Mouse (Mus musculus) spleen, postnatal 4 days (tissue): ENCODE results near the gene Podxl2.
A peak's percentile ranks its signal among the peaks of the same experiment; 100 is the strongest.

Experiments
- DNase-seq, 2 experiments: peaks; one replicate each; pipeline ENCODE4 v3.0.0; 2022; ENCODE audit warnings: low spot score in 2 of 2

The Podxl2 gene

DNA sequence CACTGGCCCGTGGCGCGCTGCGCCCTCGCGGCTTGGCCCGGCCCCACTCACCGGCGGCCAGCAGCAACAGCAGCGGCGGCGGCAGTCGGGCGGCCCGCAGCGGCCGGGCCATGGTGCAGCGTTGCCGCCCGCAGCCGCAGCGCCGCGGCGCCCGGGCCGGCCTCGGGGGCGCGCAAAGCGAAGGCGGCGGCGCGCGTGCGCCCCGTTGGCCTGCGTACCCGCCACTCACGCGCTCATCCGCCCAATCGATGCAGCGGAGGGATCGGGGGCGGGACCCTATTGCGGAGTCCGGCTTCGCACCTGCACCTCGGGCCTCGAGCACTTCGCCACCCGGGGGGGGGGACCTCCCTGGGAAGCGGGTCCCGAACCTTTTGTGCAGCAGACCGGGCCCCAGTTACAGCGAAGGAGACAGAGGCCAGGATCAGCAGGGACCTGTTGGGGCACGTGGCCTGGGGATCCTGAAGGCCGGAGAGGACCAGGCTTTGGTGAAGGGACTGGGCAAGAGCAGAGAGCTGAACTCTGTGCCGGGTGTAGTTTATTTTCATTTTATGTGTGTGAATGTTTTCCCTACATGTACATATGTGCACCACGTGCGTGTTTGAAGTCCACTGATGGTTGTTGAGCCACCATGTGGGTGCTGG, at the start of gene Podxl2:
Gene Podxl2 (minus strand): TSS at position 177 of the 641 bp plus-strand sequence.
- peak in 1 of 2 experiments; percentile 52 for DNase-seq

DNA sequence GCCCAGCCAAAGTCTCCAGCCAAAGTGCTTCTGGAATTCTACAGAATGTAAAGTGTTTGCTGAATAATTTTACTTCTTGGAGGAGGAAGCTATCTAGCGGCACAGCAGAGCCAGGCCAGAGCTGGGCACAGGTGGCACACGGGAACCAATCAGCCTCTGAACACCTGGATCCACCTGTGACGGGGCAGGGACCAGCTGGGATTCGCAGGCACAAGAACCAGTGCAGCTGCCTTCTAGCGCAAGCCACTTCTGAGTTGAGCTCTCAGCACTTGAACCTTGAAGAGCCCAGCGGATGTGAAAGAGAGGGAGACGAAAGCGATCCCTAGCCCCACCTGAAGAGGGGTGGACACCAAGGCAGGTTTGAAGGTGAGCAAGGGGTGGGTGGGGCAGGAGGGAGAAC, 44.0 kb upstream of the Podxl2 start:
- DNase-seq: no peak

DNA sequence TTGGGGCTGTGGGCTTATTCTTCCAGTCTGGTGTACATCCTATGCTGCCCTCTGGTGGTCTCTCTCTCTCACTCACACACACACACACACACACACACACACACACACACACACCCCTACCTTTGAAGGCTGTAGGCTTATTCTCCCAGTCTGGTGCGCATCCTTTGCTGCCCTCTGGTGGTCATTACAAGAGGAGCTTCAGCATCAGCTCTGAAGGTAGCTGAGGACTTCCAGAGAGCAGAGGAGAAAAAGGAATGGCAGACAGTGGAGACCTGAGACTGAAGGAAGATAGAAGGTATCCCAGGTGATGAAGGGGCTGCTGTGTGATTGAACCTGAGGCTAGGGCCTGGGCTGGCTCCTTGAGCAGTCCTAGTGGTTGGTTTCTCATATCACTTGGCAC, 41.3 kb upstream of the Podxl2 start:
- peak; percentile 76 to 84 for DNase-seq

DNA sequence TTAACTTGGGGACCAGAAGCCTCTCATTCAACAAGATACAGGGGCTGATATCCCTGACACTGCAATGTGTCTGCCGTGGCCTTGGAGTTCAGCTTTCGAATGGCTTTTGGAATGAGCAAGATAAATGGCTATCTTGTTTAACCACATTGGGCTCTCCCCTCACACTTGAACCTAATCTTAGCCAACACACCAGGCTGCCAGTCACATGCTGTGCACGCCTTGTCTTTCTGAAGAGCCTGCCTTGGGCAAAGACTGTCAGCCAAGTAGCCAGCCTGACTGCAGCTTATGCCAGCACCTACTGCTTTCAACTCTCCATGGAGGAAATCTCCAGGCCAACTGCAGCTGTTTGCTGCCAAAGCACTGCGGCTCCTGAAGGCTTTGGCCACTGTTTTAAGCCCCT, 40.7 kb upstream of the Podxl2 start:
- peak; percentile 76 to 80 for DNase-seq

DNA sequence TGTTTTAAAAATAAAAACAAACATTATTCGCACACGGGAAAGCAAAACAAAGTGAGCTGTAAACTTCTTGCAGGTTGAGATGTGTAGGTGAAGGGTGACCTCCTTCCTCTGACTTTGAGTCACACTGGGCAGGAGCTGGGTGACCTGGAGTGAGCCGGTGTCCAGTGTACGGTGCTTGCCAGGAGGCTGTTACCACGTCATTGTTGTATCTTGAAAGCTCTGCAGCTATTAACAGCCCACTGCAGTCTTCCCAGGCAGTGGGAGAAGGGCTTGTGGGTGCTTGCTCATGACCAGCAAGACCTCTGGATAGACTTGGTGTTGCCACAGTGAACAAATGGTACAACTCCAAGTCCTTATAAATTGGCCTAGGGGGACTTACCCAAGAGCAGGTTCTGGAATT, 40.0 kb upstream of the Podxl2 start:
- DNase-seq: no peak

DNA sequence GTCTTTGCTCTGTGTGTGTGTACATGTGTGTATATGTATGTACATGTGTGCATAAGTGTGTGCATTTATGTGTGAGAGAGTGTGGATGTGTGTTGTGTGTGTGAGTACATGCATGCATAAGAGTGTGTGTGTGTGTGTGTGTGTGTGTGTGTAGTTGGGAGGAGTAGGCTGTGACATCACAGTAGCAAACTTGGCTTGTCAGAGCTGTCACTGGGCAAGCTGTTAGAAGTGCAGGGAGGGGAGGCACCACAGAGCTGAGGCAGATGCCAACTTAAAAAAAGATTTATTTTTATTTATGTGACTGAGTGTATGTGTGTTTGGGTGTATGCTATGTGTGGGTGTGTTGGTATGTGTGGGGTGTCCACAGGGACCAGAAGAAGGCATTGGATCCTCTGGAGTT, 38.6 kb upstream of the Podxl2 start:
- DNase-seq: no peak

DNA sequence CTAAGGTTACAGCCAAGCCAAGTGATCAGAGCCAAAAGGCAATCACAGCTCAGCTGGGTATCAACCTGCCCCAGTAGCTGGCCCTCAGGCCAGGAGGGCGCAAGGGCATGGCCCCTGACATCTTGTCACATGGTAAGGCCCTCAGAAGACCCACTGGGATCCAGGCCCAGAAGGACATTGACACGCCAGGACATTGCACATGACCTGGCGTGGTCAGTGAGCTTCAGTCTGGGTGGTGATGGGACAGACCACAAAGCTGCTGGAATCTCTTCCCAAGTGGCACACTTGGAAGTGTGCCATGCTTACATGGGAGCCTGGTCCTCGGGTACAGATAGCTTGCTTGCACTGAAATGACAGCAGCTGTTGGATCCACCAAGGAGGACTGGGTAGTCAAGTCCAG, 38.2 kb upstream of the Podxl2 start:
- no peak for DNase-seq

DNA sequence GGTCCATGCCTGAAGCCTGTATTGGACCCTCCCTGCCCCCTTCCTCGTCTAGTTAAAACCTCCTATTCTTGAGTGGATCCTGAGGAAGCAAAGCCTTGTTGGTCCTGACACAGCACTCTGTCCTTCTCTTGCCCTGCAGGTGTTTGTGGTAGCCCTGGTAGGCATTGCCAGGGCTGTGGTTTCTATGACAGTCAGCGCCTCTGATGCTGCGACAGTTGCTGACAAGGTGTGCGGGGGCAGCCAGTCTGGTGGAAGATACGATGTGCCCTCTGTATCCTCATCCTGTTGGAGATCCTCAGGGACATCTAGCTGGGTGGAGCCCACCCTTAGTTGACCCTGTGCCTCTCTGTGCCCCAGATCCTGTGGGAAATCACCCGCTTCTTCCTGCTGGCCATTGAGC, 34.3 kb upstream of the Podxl2 start:
- no peak for DNase-seq

DNA sequence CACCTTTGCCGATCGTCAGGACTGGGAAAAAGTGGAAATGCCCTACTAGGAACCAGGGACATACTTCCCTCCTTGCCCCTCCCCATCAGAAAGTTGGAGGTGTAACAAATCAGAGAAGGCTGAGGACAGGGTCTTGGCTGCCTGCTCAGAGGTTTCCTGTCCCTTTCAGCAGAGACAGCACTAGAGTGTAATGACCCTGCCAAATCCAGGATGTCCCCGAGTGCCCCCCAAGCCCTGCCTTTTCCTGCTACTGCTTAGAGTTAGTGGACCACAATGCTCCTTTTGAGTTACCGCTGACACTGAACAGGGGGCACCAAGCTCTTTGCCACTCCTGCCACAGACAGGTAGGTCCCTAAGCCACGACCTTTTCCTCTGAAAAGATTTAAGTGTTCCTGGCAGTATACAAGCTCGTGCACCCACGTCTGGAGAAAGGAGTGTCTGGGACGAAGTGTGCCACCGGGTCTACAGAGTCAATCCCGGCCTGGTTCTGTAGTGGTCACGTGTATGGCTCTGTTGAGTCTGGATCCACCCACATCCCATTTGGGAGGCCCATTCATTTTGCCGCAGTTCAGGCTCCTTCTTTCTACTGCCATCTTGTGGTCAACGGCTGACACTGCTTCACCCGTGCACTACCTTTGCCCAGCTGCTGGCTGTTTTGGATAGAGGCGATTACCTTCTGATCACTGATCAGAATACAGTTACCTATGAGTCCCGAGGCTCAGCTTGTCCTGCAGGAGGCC, 31.7 kb upstream of the Podxl2 start:
- peak; percentile 70 to 82 for DNase-seq

DNA sequence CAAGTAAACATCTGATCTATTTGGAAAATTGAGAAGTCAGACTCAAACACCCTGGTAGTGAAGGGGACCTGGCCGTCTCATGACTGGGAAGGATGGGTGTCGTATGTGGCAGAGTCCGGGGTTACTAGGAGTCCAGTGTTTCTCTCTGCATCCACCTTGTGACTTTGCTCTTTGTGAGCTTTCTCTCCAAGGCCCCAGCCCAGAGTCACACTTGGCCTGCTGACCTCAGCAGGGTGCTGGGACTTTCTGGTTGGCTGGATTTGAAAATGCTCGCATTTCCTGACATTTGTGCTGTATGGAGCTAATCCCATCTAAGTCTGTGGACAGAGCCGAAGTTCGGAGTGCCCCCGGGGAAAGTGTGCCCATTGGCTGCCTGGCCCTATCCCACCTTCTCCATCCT, 30.2 kb upstream of the Podxl2 start:
- DNase-seq: no peak

DNA sequence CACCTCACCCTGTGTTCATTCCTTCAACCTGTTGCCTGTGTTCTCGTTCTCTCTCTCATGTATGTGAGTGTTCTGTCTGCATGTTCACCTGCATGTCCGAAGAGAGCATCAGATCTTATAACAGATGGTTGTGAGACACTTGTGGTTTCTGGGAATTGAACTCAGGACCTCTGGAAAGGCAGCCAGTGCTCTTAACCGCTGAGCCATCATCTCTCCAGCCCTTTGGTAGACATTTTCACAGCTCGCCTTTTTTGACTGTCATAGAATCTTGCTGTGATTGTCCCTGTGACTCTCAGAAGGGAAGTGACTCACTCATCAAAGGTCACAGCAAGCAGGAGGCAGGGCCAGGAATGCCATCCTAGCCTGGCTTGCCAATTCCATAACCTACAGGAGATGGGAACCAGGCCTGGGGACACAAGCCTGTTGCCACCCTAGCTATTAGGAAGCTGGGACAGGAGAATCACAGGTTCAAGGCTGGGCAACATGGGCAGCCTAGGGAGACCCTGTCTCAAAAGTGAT, 29.7 kb upstream of the Podxl2 start:
- DNase-seq: no peak

DNA sequence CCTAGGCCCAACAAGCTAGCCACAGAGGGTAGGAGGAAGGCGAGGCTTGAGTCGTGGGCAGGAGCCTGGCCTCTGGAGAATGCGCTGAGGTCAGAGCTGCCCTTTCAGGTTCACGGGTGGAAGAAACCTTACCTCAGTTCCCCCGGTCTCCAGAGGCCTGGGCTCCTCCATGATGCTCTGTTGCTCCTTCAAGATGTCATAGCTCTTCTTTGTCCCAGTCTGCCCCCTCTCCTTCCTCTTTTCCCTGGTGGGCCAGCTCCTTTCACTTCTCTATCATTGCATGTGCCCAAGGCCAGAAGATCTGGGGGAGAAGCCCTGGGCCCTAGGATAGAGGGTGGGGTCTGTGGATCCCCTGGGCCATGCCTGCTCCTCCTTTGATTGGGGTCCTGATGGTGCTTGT, 28.9 kb upstream of the Podxl2 start:
- DNase-seq: peak in 1 of 2 experiments; percentile 65

DNA sequence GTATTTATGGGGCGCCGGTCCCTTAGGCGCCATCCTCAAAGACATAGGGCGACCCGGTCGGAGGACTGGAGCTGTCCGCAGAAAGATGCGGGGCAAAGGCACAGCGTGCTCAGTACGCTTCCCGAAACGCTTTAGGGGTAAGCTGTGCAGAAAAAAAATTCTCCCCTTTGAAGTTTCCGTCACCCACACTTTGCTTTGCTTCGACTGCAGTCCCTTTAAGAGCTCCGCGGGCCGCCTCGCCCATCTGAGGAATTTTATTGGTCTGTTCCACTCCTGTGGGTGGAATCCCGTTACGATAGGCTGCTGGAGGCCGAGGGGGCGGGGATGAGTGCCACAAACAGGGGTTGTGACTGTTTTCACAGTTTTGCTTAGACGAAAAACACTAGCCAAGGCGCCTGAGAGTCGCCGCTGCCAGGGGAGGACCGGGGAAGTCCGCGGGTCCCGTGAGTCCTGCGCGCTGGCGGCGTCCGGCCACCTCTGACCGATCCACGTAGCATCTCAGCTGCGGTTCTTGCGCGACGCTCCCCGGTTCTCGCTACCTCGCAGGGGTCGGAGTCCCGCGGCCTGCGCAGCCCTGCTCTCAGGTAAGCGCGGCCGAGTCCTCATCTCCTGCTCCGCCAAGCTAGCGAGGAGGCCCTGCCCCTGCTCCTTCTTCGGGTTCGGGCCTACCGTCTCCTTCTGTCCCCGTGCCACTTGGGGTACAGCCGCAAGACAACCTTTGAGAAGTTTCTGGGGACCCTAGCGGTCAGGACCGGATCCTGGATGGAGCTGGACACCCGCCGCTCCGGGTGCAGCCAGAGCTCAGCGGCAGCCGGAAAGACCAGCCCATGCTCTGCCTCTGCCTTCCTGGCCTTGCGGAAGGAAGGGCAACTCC, 27.3 kb upstream of the Podxl2 start, which contains the start of gene Tpra1:
Gene Tpra1 (plus strand): TSS at position 305 of the 874 bp plus-strand sequence.
- DNase-seq: peak; percentile 95

DNA sequence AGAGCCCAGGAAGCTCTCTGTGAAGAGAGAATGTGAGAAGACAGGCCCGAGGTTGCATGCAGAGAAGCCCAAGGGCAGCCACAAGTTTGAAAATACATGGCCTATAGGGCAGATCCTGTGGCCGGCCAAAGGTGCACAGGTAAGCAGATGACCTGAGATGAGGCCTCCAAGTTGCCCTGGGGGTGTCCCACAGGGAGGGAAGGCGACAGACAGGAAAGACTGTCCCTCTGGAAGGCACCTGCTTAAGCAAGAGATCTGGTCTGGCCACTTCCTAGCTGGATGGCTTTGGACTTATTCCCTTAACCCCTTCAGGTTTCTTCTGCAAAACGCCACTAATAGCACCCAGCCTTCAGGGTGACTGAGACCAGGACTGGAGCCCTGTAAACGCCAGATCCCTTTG, 26.6 kb upstream of the Podxl2 start:
- peak in 1 of 2 experiments; percentile 67 for DNase-seq

DNA sequence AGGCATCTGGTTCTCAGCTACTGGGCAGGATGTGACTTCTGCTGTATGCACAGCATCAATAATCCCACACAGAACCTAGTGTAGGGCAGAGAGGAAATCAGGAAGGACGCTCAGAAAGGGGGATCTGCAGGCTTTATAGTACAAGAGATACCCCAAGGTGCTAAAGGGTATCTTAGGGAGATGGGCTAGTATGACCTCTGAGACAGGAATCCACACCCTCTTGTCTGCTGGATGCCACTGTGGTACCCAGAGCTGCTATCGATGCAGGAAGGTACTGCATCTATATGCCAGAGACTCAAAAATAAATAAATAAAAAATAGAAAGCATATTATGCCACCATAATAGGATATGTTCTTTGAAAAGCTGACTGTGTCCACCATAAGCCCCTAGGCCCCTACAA, 24.8 kb upstream of the Podxl2 start:
- DNase-seq: no peak

DNA sequence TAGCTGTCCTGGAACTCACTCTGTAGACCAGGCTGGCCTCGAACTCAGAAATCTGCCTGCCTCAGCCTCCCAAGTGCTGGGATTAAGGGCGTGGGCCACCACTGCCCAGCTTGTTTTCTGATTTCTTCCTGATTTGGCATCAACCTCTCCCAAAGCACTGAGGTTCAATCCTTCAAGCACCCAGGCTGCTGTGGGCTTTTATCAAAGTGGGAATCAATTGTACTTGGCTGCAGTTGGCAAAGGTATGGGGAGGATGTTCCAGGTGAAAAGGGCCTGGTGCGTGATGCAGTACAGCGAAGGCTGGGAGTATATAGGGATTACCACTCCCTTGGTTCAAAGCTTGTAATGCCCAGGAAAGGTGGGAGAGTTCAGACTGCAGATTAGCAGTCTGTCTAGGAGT, 24.2 kb upstream of the Podxl2 start:
- DNase-seq: no peak

DNA sequence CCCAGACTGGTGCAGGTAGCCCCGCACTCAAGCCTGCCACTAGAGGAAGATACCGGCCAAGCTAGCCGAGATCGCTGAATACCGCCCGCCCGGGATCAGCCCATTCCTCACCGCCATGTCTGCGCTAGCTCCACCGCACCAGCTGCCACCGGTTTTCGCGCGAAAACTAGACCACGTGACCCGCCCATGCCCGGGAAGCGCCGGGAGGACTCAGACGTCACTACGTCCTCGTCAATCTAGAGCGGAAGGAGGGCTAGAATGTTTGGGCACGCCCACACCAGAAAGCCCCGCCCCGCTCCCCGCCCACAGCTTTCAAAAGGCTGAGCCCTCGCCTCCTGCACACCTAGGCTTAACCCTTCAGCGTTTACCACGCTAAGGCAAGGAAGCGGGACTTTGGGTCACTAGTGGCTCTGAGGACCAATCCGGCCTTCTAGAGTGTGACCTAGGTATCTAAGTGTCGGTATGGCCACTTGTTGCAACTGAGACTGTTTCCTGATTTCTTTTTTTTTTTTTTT, 23.7 kb upstream of the Podxl2 start, which contains the start of gene Mcm2:
Gene Mcm2 (minus strand): TSS at position 247 of the 515 bp plus-strand sequence.
- DNase-seq: peak; percentile 99

DNA sequence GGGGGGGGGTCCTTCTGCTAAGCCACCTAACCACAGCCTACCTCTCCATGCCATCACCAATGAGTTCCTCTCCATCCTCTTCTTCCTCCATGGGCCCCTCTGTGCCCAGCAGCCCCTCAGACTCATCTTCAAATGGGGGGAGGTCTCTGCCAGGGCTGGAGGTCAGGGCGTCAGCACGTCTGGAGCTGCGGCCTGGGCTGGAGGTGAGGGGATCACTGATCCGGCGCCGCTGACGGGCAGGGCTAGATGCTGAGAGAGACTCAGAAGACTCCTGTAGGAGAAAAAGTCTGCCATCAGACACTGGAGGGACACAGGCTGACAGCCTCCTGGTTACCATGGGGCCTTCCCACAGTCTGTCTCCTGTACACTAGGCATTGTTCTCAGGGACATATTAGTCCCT, 22.4 kb upstream of the Podxl2 start:
- peak in 1 of 2 experiments; percentile 69 for DNase-seq

DNA sequence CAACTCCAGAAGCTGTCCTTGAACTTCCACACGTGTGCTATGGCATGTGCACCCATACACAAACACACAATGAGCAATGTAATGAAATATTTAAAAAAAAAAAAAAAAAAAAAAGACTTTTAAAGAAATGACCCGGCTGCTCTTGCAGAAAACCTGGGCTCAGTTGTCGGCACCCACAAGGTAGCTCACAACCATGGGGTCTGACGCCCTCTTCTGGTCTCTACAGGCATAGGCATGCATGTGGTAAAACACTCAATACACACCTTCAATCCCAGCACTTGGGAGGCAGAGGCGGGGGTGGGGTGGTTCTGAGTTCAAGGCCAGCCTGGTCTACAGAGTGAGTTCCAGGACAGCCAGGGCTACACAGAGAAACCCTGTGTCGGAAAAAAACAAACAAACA, 21.1 kb upstream of the Podxl2 start:
- no peak for DNase-seq

DNA sequence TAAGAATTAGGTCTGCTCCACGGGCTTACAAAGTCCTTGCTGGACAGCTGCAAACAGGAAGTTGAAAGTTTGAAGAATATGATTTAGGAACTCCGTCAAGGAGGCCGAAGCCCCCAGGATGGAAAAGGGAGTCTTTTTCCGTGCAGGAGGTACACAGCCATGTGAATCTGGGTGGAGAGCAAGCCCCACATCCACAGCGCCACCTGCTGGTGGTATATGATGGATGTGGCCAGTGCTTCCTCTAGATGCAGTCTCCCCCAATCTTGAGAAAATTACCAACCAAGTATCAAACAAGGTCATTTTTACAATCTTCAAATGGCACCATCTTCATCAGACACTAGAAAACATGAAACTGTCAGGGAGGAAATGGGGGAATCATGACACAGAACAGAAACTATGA, 18.7 kb upstream of the Podxl2 start:
- DNase-seq: peak; percentile 65 to 89

DNA sequence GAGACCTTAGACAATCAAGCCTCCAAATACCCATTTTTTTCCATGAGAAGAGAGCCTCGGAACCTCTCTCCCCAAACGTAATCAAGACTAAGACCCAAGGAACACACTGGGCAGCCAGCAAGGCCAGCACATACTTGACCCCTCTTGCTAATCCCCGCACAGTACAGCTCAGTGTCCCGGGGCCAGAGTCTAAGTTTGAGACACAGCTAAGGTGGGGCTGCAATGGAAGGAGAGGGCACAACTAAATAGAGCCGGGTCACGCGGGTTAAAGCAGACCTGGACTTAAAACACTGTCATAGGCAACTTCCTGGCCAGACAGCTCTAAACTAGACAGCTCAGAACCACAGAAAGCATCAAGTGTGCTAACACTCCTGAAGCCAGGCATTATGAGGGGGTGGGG, 16.0 kb upstream of the Podxl2 start:
- DNase-seq: no peak
